ENCODE assay signal across 11 mouse cellular contexts in genomic region chr15:5343794-5344193, GRCm38 (mm10).
DNase-seq lines count a peak whose midpoint lies in the region; ATAC-seq and TF ChIP-seq lines count a peak whose summit lies in the region.
"Had no signal": no experiment of that assay in that cellular context is flagged by ENCODE, and none has a peak within 500 bp of the region (broad histone marks: within the 10 kb centered on the region; RNA-seq: fewer than 3 reads in every experiment).

No protein-coding gene starts in this region.

- no peaks in the 10 kb centered on the region for H3K4me1 ChIP-seq in heart, postnatal 0 days (ENCODE audit: control insufficient read depth, insufficient read depth)

- TF ChIP-seq CTCF in heart, postnatal 0 days (IDR thresholded peaks at IDR 0.05; ENCODE audit: low read depth): no peak

- 45% methylated on average over 6 of the region's 6 CpGs for WGBS in heart, postnatal 0 days

- TF ChIP-seq EP300 in heart, postnatal 0 days (IDR thresholded peaks at IDR 0.05; ENCODE audit: low read depth): no peak

- H3K27me3 ChIP-seq in heart, postnatal 0 days (ENCODE audit: control insufficient read depth, insufficient read depth, low read length): no peaks in the 10 kb centered on the region
- H3K27me3 ChIP-seq: Patski had no signal

- ATAC-seq in heart, postnatal 0 days (ENCODE audit: insufficient read depth, low read depth): peak; percentile 27; the same call in 1 of the 2 replicates
- no peak for ATAC-seq in erythroblast, adult 5-6 weeks (replicated peaks; ENCODE audit: low FRiP score, poor library complexity, severe bottlenecking)
- ATAC-seq: Patski had no signal

- no peak overlapping the region for H3K27ac ChIP-seq in heart, postnatal 0 days (ENCODE audit: low read depth)
- H3K27ac ChIP-seq: liver, embryonic 14.5 days had no signal

- peak; percentile 41 for DNase-seq in ovary, adult 18-20 months (ENCODE audit: low spot score)
- no peak for DNase-seq in ovary, postnatal 10 days (ENCODE audit: low spot score)
- peak; percentile 13 for DNase-seq in heart, postnatal 0 days (ENCODE audit: low spot score)
- DNase-seq in kidney, postnatal 36 days: peak; percentile 4 to 14
- peak; percentile 45 for DNase-seq in skeletal muscle tissue, adult 2 months (ENCODE audit: low read depth, low spot score)
- no peak for DNase-seq in embryo, embryonic 9.5 days (ENCODE audit: extremely low spot score)
- DNase-seq in yolk sac, embryonic 10.5 days (ENCODE audit: low spot score): no peak
- DNase-seq: thymus, postnatal 36 days had no signal

- H3K4me3 ChIP-seq in heart, postnatal 0 days (ENCODE audit: low read depth, low read length): no peak overlapping the region

- no peak overlapping the region for H3K4me2 ChIP-seq in heart, postnatal 0 days (ENCODE audit: low read depth, low read length)

- no peak overlapping the region for H3K9ac ChIP-seq in heart, postnatal 0 days (replicated peaks; ENCODE audit: low read depth, low read length)
- H3K9ac ChIP-seq: liver, embryonic 14.5 days had no signal

- H3K9me3 ChIP-seq in heart, postnatal 0 days (replicated peaks; ENCODE audit: control insufficient read depth, low read length): no peaks in the 10 kb centered on the region

- H3K36me3 ChIP-seq in heart, postnatal 0 days (replicated peaks; ENCODE audit: control insufficient read depth, insufficient read depth, low read length): no peaks in the 10 kb centered on the region

Comparison
In these comparisons a context has a peak if more than half of its experiments do, and no peak if none do; other contexts are left out.
1. DNase-seq: peak in ovary, adult 18-20 months (single experiment), heart, postnatal 0 days (single experiment), kidney, postnatal 36 days (2 of 2) and skeletal muscle tissue, adult 2 months (single experiment); none in ovary, postnatal 10 days (single experiment), embryo, embryonic 9.5 days (single experiment) and yolk sac, embryonic 10.5 days (single experiment).